Mouse (Mus musculus): ENCODE measurements at regions not wholly inside any gene's neighbourhood (a gene's known extent, or its start where the extent isn't known, plus 50 kb on each side); places are given as distances from the start of the nearest gene placed in this dataset.
A peak's percentile ranks its signal among the peaks of the same experiment; 100 is the strongest.
"Not testable (repeated sequence)": the region's sequence is repeated elsewhere in the genome, so short reads cannot be mapped to it uniquely, and the experiment has no call there.

DNA sequence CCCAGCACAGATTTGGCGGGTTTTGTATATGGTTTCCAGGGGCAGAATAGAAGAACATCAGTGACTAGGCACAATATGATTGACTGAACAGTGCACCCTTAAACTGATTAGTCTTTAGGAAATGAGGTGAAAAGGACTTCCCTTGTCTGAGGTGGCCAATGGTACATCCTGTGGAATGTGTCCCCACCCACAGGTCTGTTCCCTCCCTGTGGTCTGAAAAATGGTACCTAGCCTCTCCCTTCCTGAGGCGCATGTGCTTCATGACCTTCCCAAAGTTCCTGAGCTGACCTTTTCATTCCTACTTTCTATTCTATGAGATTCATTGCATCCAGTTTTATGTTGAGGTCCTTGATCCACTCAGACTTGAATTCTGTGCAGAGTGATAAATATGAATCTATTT lies 76.0 kb downstream of the Zfp97 start:
- DNase-seq; intact Hi-C loops (cut with DNase I): not testable (repeated sequence)

DNA sequence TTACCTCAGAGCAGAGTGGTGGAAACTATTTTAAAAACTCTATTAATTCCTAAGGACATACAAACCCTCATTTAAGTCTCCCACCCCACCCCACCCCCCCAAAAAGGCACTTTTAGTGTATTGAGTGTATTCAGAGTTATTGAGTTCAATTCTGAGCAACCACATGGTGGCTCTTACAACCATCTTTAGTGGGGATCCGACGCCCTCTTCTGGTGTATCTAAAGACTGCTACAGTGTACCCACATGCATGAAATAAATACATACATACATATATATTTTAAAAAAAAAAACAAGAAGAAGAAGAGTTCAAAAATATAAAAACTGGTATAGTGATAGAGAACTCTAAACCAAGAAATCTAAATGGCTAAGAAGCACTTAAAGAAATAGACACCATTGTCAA lies 107.9 kb downstream of the Zfp97 start:
- DNase-seq, result no peak
- intact Hi-C loops (cut with DNase I), result no loop called here

DNA sequence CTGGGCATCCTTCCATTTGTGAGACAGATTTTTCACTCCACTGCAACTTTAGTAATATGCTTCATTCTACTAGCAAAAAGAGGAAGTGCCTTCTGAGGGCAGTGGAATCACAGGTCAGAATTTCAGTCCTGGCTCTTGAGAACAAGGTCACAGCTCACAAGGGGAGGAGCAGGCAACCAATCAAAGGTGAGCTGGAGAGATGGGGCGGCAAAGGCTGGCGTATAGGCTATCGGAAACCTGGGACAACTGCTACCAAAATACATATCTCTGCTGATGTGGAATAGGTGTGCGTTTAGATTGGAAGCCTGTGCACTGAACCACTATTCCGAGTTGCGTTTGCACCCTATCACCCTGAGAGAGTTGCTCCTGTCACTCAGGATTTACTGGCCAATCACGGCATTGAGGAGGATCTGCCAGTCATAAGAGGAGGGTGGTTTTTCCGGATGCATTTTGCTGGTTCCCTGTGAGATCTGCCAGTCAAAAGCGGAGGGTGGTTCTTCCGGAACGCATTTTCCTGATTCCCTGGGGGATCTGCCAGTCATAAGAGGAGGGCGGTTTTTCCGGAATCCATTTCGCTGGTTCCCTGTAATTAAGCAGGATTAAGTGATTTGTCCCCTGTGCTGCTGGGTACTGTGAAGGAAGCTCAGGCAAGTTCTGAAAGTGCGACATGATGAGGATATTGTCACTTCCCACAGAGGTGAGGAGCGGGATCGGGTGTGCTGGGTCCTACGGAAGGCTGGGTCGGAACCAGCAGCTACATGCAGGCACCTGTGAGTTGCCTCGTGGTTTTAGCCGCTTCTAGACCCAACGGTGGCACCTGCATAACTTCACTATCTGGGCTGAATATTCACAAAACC lies 113.3 kb downstream of the Zfp97 start:
- intact Hi-C loops (cut with DNase I), result loop anchor here (5.0 to 10.0 kb wide), 2 partner anchors 60 to 138 kb away; partner anchors contain the start of gene Riok2
- DNase-seq, result peak; percentile 97

DNA sequence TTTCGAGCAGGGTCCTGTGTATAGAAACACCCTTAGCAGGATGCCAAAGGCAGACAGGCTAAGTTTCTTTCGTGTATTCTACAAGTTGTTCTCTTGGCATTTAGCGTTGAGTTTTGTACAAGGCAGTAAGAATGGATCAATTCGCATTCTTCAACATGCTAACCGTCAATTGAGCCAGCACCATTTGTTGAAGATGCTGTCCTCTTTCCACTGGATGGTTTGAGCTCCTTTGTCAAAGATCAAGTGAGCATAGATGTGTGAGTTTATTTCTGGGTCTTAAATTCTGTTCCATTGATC lies 113.9 kb downstream of the Zfp97 start:
- intact Hi-C loops (cut with DNase I), result loop anchor here (10.0 kb wide), 1 partner anchor 60 kb away; no protein-coding TSS in a partner anchor

More for the DNA sequence above, 113.9 kb downstream of the Zfp97 start:
- DNase-seq, result not testable (repeated sequence)
